Mouse (Mus musculus): ENCODE results near the gene Vasp.

- TF ChIP-seq POLR2A (IDR thresholded peaks at IDR 0.05; ENCODE audit: borderline replicate concordance, extremely low read depth, low read depth, low read length) (peak; percentile 55; the same call in 1 of the 2 replicates), CTCF (IDR thresholded peaks at IDR 0.05; ENCODE audit: insufficient read depth, low read length) (no peak)
These were observed 42.8 kb downstream of the Vasp start for GRCm38 (mm10) chr7:19228793-19229148.
